Mouse (Mus musculus): ENCODE measurements around the gene Tmem156. TPM values are rescaled to one million over a fixed set of nuclear protein-coding genes. Genes with fewer than 3 reads are reported as not detected.

Tmem156 gene
- polyA plus RNA-seq (2012; rRNA removed; ENCODE audit: low replicate concordance): 0.17 and 0.27 TPM in 2 replicates

DNA sequence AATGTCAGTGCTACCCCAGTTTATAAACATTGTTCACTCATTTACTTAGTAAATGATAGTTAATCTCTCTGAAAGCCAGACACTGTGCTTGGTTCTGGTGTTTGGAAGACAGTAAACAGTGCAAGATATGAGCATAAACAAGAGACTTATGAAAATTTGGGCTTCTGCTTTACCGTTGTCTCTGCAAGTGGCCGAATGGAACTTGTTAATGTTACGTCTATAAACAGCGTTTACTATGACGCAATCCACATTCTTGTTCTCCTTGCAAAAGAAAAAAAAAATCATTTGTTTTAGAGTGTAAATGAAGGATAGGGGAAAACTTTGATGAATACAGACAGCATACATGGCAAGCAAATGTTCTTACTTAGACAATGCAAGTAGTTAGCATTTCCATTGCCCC lies at the start of gene Tmem156:
TSS of gene Tmem156 (minus strand) at position 212 of the 400 bp plus-strand sequence.

GRCm38 (mm10) chr5:65106876-65107772 lies 15.2 kb upstream of the Tmem156 start, which contains the start of gene Klhl5:
Gene Klhl5, plus strand, starts transcription at chr5:65107539.

Other genes starting within 250 kb of the Tmem156 start
- gene Tlr1, start 158.6 kb downstream of the Tmem156 start, polyA plus RNA-seq (2012; rRNA removed; ENCODE audit: low replicate concordance): 1.5 and 5.1 TPM in 2 replicates
- gene Tlr6, start 132.0 kb downstream of the Tmem156 start, polyA plus RNA-seq (2012; rRNA removed; ENCODE audit: low replicate concordance): 2.1 and 2.8 TPM in 2 replicates
- gene Fam114a1, start 122.1 kb downstream of the Tmem156 start, polyA plus RNA-seq (2012; rRNA removed; ENCODE audit: low replicate concordance): 45.9 and 64.6 TPM in 2 replicates
- gene Klhl5, start 15.4 kb upstream of the Tmem156 start, polyA plus RNA-seq (2012; rRNA removed; ENCODE audit: low replicate concordance): 44.9 and 73.8 TPM in 2 replicates
- gene Wdr19, start 107.6 kb upstream of the Tmem156 start, polyA plus RNA-seq (2012; rRNA removed; ENCODE audit: low replicate concordance): 3.8 and 6.3 TPM in 2 replicates
- 17.9 and 25.0 TPM in 2 replicates for gene Rfc1, start 243.5 kb upstream of the Tmem156 start, polyA plus RNA-seq (2012; rRNA removed; ENCODE audit: low replicate concordance)

Data from subcutaneous adipose tissue, adult 2 months (tissue).